Mouse (Mus musculus) limb, embryonic 11.5 days (tissue): ENCODE results near the gene Thsd7a. TPM values are rescaled to one million over a fixed set of nuclear protein-coding genes. Genes with fewer than 3 reads are reported as not detected.

Experiments
- ATAC-seq: fragments of 200-750 bp; cut with Nextera tagmentation; 2 replicates; pipeline ENCODE4 v1.8.0; 2017; ENCODE audit warnings: low read depth; ENCODE audit not compliant: insufficient number of reproducible peaks, low FRiP score, low TSS enrichment
- DNase-seq: peaks from one replicate; pipeline ENCODE4 v3.0.0-alpha.2; 2015; ENCODE audit warnings: low spot score
- H3K27ac ChIP-seq: fragments of 300-500 bp; sonication (generic); replicated peaks from 2 replicates; pipeline ENCODE4 v1.5.1; 2014; ENCODE audit warnings: low read depth, mild to moderate bottlenecking, low read length
- H3K27me3 ChIP-seq: fragments of 300-500 bp; sonication (generic); 2 replicates; pipeline ENCODE4 v1.6.1; 2014; ENCODE audit warnings: mild to moderate bottlenecking, low read length, mixed read lengths; ENCODE audit not compliant: control insufficient read depth, insufficient read depth
- H3K36me3 ChIP-seq: fragments of 300-500 bp; sonication (generic); 2 replicates; pipeline ENCODE4 v1.6.1; 2014; ENCODE audit warnings: mild to moderate bottlenecking, low read length, moderate library complexity, mixed read lengths; ENCODE audit not compliant: control insufficient read depth, insufficient read depth
- H3K4me1 ChIP-seq: fragments of 300-500 bp; sonication (generic); 2 replicates; pipeline ENCODE4 v1.6.1; 2014; ENCODE audit warnings: low read length, mixed read lengths; ENCODE audit not compliant: control insufficient read depth, insufficient read depth
- H3K4me2 ChIP-seq: fragments of 300-500 bp; sonication (generic); 2 replicates; pipeline ENCODE4 v1.6.1; 2014; ENCODE audit warnings: low read depth, mild to moderate bottlenecking, moderate library complexity; ENCODE audit not compliant: severe bottlenecking
- H3K4me3 ChIP-seq: fragments of 300-500 bp; sonication (generic); 2 replicates; pipeline ENCODE4 v1.5.1; 2014; ENCODE audit warnings: low read depth, low read length
- H3K9ac ChIP-seq: fragments of 300-500 bp; sonication (generic); 2 replicates; pipeline ENCODE4 v1.6.1; 2014; ENCODE audit warnings: mild to moderate bottlenecking, low read length
- H3K9me3 ChIP-seq: fragments of 300-500 bp; sonication (generic); 2 replicates; pipeline ENCODE4 v1.6.1; 2016; ENCODE audit warnings: low read length; ENCODE audit not compliant: control insufficient read depth
- WGBS: fragments of 180-500 bp; shearing (Covaris S2); extraction: QIAGEN DNeasy Blood & Tissue Kit; methylation state at CpG from one replicate; pipeline ENCODE4 v1.1.7; 2014; 5-methylcytosine and 5-hydroxymethylcytosine counted together
- polyA plus RNA-seq: library from polyadenylated mRNA; unstranded; fragments of >200 nt; fragmentation: Nextera tagmentation; extraction: Ambion mirVana; gene quantifications from 2 replicates; pipeline ENCODE4 v1.2.1, GENCODE M21; 2014

Gene Thsd7a
- polyA plus RNA-seq, 1 experiment from 2014 or later, result 1.5 TPM

DNA sequence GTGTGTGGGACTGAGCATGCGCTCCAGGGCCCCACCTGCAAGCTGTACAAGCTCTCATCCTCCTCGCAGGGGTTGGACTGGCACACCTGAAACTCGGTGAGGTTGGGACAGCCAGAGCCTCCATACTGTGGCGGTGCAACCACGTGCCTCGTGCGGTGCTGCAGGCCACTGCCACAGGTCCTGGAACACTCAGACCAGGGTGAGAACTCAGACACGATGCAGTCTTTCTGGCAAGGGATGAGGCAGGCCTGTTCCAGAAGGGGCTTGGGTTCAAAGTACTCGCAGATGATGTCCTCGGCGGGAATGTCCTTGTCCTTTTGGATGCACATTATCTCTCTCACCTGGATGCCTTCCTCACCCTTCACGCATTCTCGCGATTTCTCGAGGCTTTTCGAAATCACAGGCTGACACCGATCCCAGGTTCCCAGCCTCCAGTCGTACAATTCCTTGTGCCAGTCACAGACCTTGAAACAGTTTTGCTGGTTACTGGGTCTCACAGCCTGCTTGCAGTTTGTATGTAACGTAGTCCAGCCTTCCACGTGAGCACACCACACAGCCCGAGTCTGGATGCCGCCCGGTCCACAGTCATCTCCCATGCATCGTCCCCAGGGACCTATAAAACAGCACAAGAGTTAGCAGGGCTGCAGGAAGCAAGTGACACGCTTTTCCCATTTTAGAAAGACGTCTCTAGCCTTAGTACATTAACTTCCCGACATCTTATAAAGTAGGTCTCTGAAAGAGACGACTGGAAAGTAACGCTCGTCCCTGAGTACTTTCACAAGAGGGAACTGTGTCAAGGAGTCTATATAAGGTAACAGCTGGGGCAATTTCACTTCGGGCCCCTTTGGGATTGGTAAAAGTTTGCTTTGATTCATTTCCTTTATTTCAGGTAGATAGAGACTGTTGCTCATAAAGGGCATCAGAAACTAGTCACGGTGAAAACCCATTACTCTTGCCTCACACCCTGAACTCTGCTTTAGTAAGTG, 193.8 kb downstream of the Thsd7a start:
- Histone ChIP-seq H3K4me1 (no peaks in the 10 kb centered on the region), H3K9me3 (no peaks in the 10 kb centered on the region), H3K27ac (no peak overlapping the region), H3K4me3 (no peak overlapping the region), H3K27me3 (no peaks in the 10 kb centered on the region), H3K36me3 (no peaks in the 10 kb centered on the region), H3K4me2 (no peak overlapping the region), H3K9ac (no peak overlapping the region)
- 76% methylated on average over 32 of the region's 32 CpGs for WGBS
- DNase-seq, result peak; percentile 26
- ATAC-seq, result peak; percentile 77; the same call in 1 of the 2 replicates

GRCm38 (mm10) chr6:12551176-12551575, 198.0 kb downstream of the Thsd7a start:
- no peak for ATAC-seq
- H3K4me2 ChIP-seq, result no peak overlapping the region
- no peaks in the 10 kb centered on the region for H3K27me3 ChIP-seq
- H3K9ac ChIP-seq, result no peak overlapping the region
- H3K4me3 ChIP-seq, result no peak overlapping the region
- WGBS, result 67% methylated on average over 3 of the region's 3 CpGs
- no peaks in the 10 kb centered on the region for H3K4me1 ChIP-seq
- H3K27ac ChIP-seq, result no peak overlapping the region
- no peaks in the 10 kb centered on the region for H3K36me3 ChIP-seq
- no peak for DNase-seq
- H3K9me3 ChIP-seq, result no peaks in the 10 kb centered on the region

- H3K9me3 ChIP-seq, result no peaks in the 10 kb centered on the region
- H3K27me3 ChIP-seq, result no peaks in the 10 kb centered on the region
- H3K4me2 ChIP-seq, result no peak overlapping the region
- DNase-seq (no peak), ATAC-seq (no peak)
- H3K4me1 ChIP-seq, result no peaks in the 10 kb centered on the region
- H3K4me3 ChIP-seq, result no peak overlapping the region
- no peaks in the 10 kb centered on the region for H3K36me3 ChIP-seq
- 68% methylated on average over 4 of the region's 4 CpGs for WGBS
- no peak overlapping the region for H3K9ac ChIP-seq
- H3K27ac ChIP-seq, result no peak overlapping the region
Observed at GRCm38 (mm10) chr6:12550054-12550655, 199.1 kb downstream of the Thsd7a start.

DNA sequence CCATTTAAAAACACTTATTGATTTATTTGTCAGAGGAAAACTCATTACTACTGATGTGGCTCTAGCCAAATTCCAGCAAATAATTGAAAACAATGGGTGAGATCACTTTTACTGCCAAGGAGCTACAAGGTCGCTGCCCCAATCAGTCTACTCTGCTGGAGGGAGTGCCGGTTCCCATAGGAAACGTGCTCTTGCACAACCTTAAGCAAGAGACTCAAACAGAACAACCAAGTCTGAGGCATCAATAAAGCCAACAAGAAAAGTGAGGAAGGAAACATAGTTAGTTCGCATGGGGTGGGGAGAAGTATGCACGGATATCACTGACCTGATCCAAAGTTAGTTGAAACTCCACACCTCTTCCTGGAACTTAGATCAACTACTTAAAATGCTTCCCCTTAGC, 205.1 kb downstream of the Thsd7a start:
- no peaks in the 10 kb centered on the region for H3K27me3 ChIP-seq
- no peaks in the 10 kb centered on the region for H3K9me3 ChIP-seq
- no peaks in the 10 kb centered on the region for H3K4me1 ChIP-seq
- DNase-seq, result no peak
- no peak overlapping the region for H3K27ac ChIP-seq
- H3K9ac ChIP-seq, result no peak overlapping the region
- H3K4me3 ChIP-seq, result no peak overlapping the region
- ATAC-seq, result no peak
- no peak overlapping the region for H3K4me2 ChIP-seq
- 43% methylated on average over 5 of the region's 5 CpGs for WGBS
- H3K36me3 ChIP-seq, result no peaks in the 10 kb centered on the region

- H3K4me2 ChIP-seq, result no peak overlapping the region
- 74% methylated on average over 3 of the region's 3 CpGs for WGBS
Observed at GRCm38 (mm10) chr6:12542496-12542895, 206.7 kb downstream of the Thsd7a start.

GRCm38 (mm10) chr6:12519121-12519520, 230.1 kb downstream of the Thsd7a start:
- H3K4me3 ChIP-seq, result no peak overlapping the region
- no peak overlapping the region for H3K27ac ChIP-seq
- no peaks in the 10 kb centered on the region for H3K27me3 ChIP-seq
- no peaks in the 10 kb centered on the region for H3K9me3 ChIP-seq
- ATAC-seq (no peak), DNase-seq (no peak)
- no peak overlapping the region for H3K4me2 ChIP-seq
- H3K36me3 ChIP-seq, result no peaks in the 10 kb centered on the region
- H3K4me1 ChIP-seq, result no peaks in the 10 kb centered on the region
- H3K9ac ChIP-seq, result no peak overlapping the region

More at GRCm38 (mm10) chr6:12542496-12542895, 206.7 kb downstream of the Thsd7a start:
- no peaks in the 10 kb centered on the region for H3K4me1 ChIP-seq
- H3K27ac ChIP-seq, result no peak overlapping the region
- no peaks in the 10 kb centered on the region for H3K27me3 ChIP-seq
- no peaks in the 10 kb centered on the region for H3K36me3 ChIP-seq
- no peak overlapping the region for H3K9ac ChIP-seq
- no peak overlapping the region for H3K4me3 ChIP-seq
- no peaks in the 10 kb centered on the region for H3K9me3 ChIP-seq
- DNase-seq, result no peak
- no peak for ATAC-seq

- no peaks in the 10 kb centered on the region for H3K27me3 ChIP-seq
- no peak overlapping the region for H3K9ac ChIP-seq
- ATAC-seq (no peak), DNase-seq (no peak)
- H3K4me1 ChIP-seq, result no peaks in the 10 kb centered on the region
- 91% methylated on average over 9 of the region's 9 CpGs for WGBS
- no peaks in the 10 kb centered on the region for H3K9me3 ChIP-seq
- H3K36me3 ChIP-seq, result no peaks in the 10 kb centered on the region
- no peak overlapping the region for H3K4me3 ChIP-seq
- H3K27ac ChIP-seq, result no peak overlapping the region
- H3K4me2 ChIP-seq, result no peak overlapping the region
Observed at GRCm38 (mm10) chr6:12518283-12518903, 230.8 kb downstream of the Thsd7a start.

DNA sequence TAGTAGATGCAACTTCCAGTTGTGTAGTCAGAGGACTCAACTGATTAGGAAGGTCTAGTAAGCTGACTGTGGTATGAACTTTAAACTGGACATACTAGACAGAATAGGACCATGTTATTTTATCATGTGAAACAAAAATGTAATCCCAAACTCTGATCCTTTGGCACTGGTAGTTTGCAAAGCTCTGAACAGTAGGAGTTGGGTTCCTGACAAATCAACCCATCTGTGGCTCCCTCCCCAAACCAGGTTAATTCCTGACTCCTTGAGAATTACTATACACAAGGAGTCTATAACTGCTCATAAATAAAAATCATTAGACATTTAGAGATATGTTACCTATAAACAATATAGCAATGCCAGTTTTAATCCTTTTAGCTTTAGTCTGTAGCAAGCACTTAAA, 231.5 kb downstream of the Thsd7a start:
- no peaks in the 10 kb centered on the region for H3K36me3 ChIP-seq

More for the DNA sequence above, 231.5 kb downstream of the Thsd7a start:
- no peaks in the 10 kb centered on the region for H3K9me3 ChIP-seq
- no peak overlapping the region for H3K4me3 ChIP-seq
- ATAC-seq (no peak), DNase-seq (no peak)
- H3K4me2 ChIP-seq, result no peak overlapping the region
- no peaks in the 10 kb centered on the region for H3K4me1 ChIP-seq
- H3K27me3 ChIP-seq, result no peaks in the 10 kb centered on the region
- no peak overlapping the region for H3K9ac ChIP-seq
- no peak overlapping the region for H3K27ac ChIP-seq
